Mouse (Mus musculus) G1E (cell line): ENCODE measurements around the gene Klf8. TPM values are rescaled to one million over a fixed set of nuclear protein-coding genes. Genes with fewer than 3 reads are reported as not detected.

Experiments
- ATAC-seq: 2 replicates; pipeline ENCODE4 v1.8.0; 2016; ENCODE audit warnings: mild to moderate bottlenecking; ENCODE audit not compliant: insufficient number of reproducible peaks, poor library complexity, low FRiP score, severe bottlenecking; ENCODE audit errors: extremely low read depth
- DNase-seq: peaks from one replicate; pipeline ENCODE4 v3.0.0; 2012; ENCODE audit warnings: low spot score
- H3K27me3 ChIP-seq: 2 replicates; pipeline ENCODE4 v1.6.1; 2012; ENCODE audit warnings: mild to moderate bottlenecking, low read length, inconsistent platforms; ENCODE audit not compliant: insufficient read depth
- H3K36me3 ChIP-seq: replicated peaks from 2 replicates; pipeline ENCODE3; 2012; ENCODE audit warnings: mild to moderate bottlenecking, inconsistent platforms
- H3K4me1 ChIP-seq: 2 replicates; pipeline ENCODE4 v1.6.1; 2012; ENCODE audit warnings: low read depth, low read length, inconsistent platforms, mixed read lengths; ENCODE audit not compliant: insufficient read depth
- H3K4me3 ChIP-seq: 2 replicates; pipeline ENCODE4 v1.5.1; 2012; ENCODE audit warnings: low read depth, mild to moderate bottlenecking, inconsistent platforms, low read length, moderate library complexity, mixed read lengths
- H3K9me3 ChIP-seq: replicated peaks from 2 replicates; pipeline ENCODE4 v1.6.1; 2012; ENCODE audit warnings: inconsistent platforms
- CTCF ChIP-seq: IDR thresholded peaks from 2 replicates; pipeline ENCODE4 v1.5.1; 2012; ENCODE audit warnings: low read depth, low read length, inconsistent platforms, mixed read lengths
- GATA1 ChIP-seq: IDR thresholded peaks from 2 replicates; pipeline ENCODE4 v1.6.1; 2012; ENCODE audit warnings: borderline replicate concordance, low read length, inconsistent platforms, mixed read lengths
- GATA2 ChIP-seq: IDR thresholded peaks from 2 replicates; pipeline ENCODE4 v1.6.1; 2012; ENCODE audit warnings: low read depth, low read length, inconsistent platforms, borderline replicate concordance
- POLR2AphosphoS5 ChIP-seq: IDR thresholded peaks from 2 replicates; pipeline ENCODE4 v1.6.1; 2012; ENCODE audit warnings: low read depth, low read length, inconsistent platforms; ENCODE audit not compliant: insufficient replicate concordance
- TAL1 ChIP-seq: conservative IDR thresholded peaks from 2 replicates; pipeline ENCODE4 v1.6.1; 2012; ENCODE audit warnings: low read depth, low read length, inconsistent platforms, mixed read lengths
- polyA plus RNA-seq: library from polyadenylated mRNA; stranded (reverse); fragments of >175 nt; gene quantifications from 2 replicates; pipeline ENCODE4 v1.2.3, GENCODE M21; 2012
- total RNA-seq, 2 experiments: library from RNA; stranded (forward) in 1 of 2; stranded (reverse) in 1 of 2; fragments of 200-1000 nt in 1 of 2; fragments of >200 nt in 1 of 2; fragmentation: Nextera tagmentation in 1 of 2; gene quantifications; 2 replicates each; pipeline ENCODE4 v1.2.3; 2014 to 2017

Klf8 gene
- total and polyA plus RNA-seq, 3 experiments: 0.05 TPM; not detected in 2

GRCm38 (mm10) chrX:153389291-153389690 is 152.0 kb downstream of the Klf8 start:
- DNase-seq: no peak
- no peaks in the 10 kb centered on the region for H3K4me1 ChIP-seq
- peaks cover 2% of the 10 kb centered on the region; the same call in 1 of the 2 replicates for H3K27me3 ChIP-seq
- TF ChIP-seq GATA2 (no peak), POLR2AphosphoS5 (no peak), TAL1 (no peak), CTCF (no peak), GATA1 (no peak)
- H3K9me3 ChIP-seq: no peaks in the 10 kb centered on the region
- no peak overlapping the region for H3K4me3 ChIP-seq
- ATAC-seq: no peak
- no peaks in the 10 kb centered on the region for H3K36me3 ChIP-seq

DNA sequence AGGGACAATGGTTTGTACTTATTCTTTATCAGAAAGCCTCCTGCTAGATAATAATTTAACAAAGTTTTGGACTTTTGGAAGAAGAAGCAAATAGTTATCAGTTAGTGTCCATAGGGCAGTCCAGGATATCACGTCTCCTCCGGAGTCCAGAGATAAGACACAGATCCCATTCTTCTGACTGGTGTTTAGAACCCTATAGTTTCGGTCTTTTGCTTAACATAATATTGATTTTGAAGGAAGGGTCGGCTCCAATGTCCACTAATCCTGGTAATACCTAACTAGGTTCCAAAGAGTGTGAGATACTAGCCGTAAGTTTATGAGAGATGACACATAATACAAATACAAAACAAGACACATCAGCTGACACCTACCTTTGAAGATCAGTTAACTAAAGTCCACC is 179.8 kb downstream of the Klf8 start:
- no peaks in the 10 kb centered on the region for H3K36me3 ChIP-seq
- TF ChIP-seq CTCF: no peak
- no peaks in the 10 kb centered on the region for H3K27me3 ChIP-seq
- no peak for ATAC-seq
- H3K9me3 ChIP-seq: no peaks in the 10 kb centered on the region
- H3K4me3 ChIP-seq: no peak overlapping the region
- DNase-seq: no peak
- H3K4me1 ChIP-seq: no peaks in the 10 kb centered on the region

DNA sequence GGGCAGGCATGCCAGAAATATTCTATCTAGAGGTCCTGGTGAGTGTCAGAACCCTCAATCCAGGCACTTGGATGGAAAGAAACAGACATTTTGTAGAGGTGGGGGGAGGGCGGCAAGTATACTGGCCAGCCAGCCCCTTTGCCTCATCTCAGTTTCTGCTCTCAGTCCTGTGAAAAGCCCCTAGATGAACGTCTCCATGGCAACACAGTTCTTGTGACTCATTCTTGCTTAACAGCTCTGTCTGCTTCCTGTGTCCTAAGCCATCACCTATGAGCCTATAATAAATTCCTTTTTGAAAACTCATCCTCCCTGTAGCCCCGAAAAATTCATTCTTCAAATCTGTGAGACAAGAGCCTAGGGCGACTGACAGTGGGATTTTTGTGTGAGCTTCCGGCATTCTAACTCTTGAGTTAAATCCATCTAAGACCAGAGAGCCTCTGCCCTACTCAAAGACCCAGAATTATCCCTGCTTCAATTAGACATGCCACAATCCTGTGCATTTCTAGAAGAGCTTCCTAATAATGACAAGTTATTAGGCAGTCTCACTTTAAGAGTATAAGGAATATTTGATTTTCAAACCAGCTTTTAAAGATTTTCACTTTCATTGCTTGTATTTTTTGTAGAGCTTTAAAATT is 196.5 kb downstream of the Klf8 start:
- no peaks in the 10 kb centered on the region for H3K36me3 ChIP-seq
- no peaks in the 10 kb centered on the region for H3K27me3 ChIP-seq
- TF ChIP-seq TAL1: no peak
- no peak for TF ChIP-seq POLR2AphosphoS5
- no peak for TF ChIP-seq CTCF
- no peak for TF ChIP-seq GATA2
- TF ChIP-seq GATA1: no peak
- no peaks in the 10 kb centered on the region for H3K9me3 ChIP-seq
- H3K4me3 ChIP-seq: no peak overlapping the region
- DNase-seq (no peak), ATAC-seq (no peak)
- no peaks in the 10 kb centered on the region for H3K4me1 ChIP-seq

GRCm38 (mm10) chrX:153439573-153439972 is 202.3 kb downstream of the Klf8 start:
- TF ChIP-seq POLR2AphosphoS5 (no peak), TAL1 (no peak), GATA2 (no peak), GATA1 (no peak), CTCF (no peak)
- no peak for ATAC-seq
- H3K4me1 ChIP-seq: no peaks in the 10 kb centered on the region

DNA sequence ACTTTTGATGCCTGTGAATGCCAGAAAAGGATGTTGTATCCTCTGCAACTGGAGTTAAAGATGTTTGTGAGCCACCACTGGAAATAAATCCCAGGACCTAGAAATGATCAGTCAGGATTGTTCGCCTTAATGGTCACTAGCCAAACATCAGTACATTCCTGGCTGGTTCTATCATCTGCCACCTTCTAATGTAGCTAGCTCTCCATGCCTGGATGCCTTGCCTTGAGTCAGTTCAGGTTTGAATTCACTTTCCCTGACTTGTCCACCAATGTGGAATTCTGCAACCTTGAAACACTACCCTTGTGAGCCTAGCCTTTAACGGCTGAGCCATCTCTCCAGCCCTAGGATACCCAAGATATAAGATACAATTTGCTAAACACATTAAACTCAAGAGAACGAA is 202.8 kb downstream of the Klf8 start:
- ATAC-seq (no peak), DNase-seq (no peak)
- TF ChIP-seq GATA2: no peak
- no peak for TF ChIP-seq GATA1
- no peak for TF ChIP-seq CTCF
- TF ChIP-seq POLR2AphosphoS5: no peak
- TF ChIP-seq TAL1: no peak
- H3K4me3 ChIP-seq: no peak overlapping the region
- H3K27me3 ChIP-seq: no peaks in the 10 kb centered on the region
- H3K36me3 ChIP-seq: no peaks in the 10 kb centered on the region
- H3K4me1 ChIP-seq: no peaks in the 10 kb centered on the region
- no peaks in the 10 kb centered on the region for H3K9me3 ChIP-seq

More at GRCm38 (mm10) chrX:153439573-153439972, 202.3 kb downstream of the Klf8 start:
- no peak for DNase-seq
- no peak overlapping the region for H3K4me3 ChIP-seq
- H3K9me3 ChIP-seq: no peaks in the 10 kb centered on the region
- no peaks in the 10 kb centered on the region for H3K27me3 ChIP-seq
- no peaks in the 10 kb centered on the region for H3K36me3 ChIP-seq

Other genes starting within 250 kb of the Klf8 start
- not detected in 2 replicates for gene Usp51, start 231.0 kb upstream of the Klf8 start, total RNA-seq (2014; fragmentation: Nextera tagmentation)
- gene Usp51, start 231.0 kb upstream of the Klf8 start, total RNA-seq (2017): not detected in 2 replicates
- gene Usp51, start 231.0 kb upstream of the Klf8 start, polyA plus RNA-seq: not detected in 2 replicates
- not detected in 2 replicates for gene Mageh1, start 199.9 kb upstream of the Klf8 start, total RNA-seq (2014; fragmentation: Nextera tagmentation)
- gene Mageh1, start 199.9 kb upstream of the Klf8 start, total RNA-seq (2017): 0.11 TPM in 1 of 2 replicates, not detected in the other
- not detected in 2 replicates for gene Mageh1, start 199.9 kb upstream of the Klf8 start, polyA plus RNA-seq
- not detected in 2 replicates for gene Foxr2, start 118.7 kb upstream of the Klf8 start, total RNA-seq (2014; fragmentation: Nextera tagmentation)
- gene Foxr2, start 118.7 kb upstream of the Klf8 start, total RNA-seq (2017): not detected in 2 replicates
- gene Foxr2, start 118.7 kb upstream of the Klf8 start, polyA plus RNA-seq: not detected in 2 replicates
- not detected in 2 replicates for gene Rragb, start 97.5 kb upstream of the Klf8 start, total RNA-seq (2014; fragmentation: Nextera tagmentation)
- 0.27 TPM in 1 of 2 replicates, not detected in the other for gene Rragb, start 97.5 kb upstream of the Klf8 start, total RNA-seq (2017)
- not detected in 2 replicates for gene Rragb, start 97.5 kb upstream of the Klf8 start, polyA plus RNA-seq